Mouse (Mus musculus) MEL (cell line): ENCODE data around the gene Rbm5. TPM values are rescaled to one million over a fixed set of nuclear protein-coding genes. Genes with fewer than 3 reads are reported as not detected.

Experiments
- DNase-seq: peaks from one replicate; pipeline ENCODE4 v3.0.0; 2011; ENCODE audit warnings: low read depth, low spot score
- H3K27ac ChIP-seq: 2 replicates; pipeline ENCODE4 v1.5.1; 2012; ENCODE audit warnings: low read depth, mild to moderate bottlenecking, control low read depth, low read length, moderate library complexity; ENCODE audit not compliant: control insufficient read depth
- H3K27me3 ChIP-seq, 2 experiments: fragments of 150-350 bp in 1 of 2; sonication (generic) in 1 of 2; 2 replicates each; pipeline ENCODE4 v1.6.1; 2012; ENCODE audit warnings: low read length in 2 of 2, mild to moderate bottlenecking in 2 of 2, improper control_type of control experiment in 1 of 2, moderate library complexity in 1 of 2; ENCODE audit not compliant: insufficient read depth in 2 of 2, control insufficient read depth in 1 of 2
- H3K36me3 ChIP-seq, 2 experiments: 2 replicates each; pipeline ENCODE4 v1.6.1; 2012 to 2014; ENCODE audit warnings: low read length in 2 of 2, improper control_type of control experiment in 1 of 2, inconsistent platforms in 1 of 2, mild to moderate bottlenecking in 1 of 2; ENCODE audit not compliant: insufficient read depth in 2 of 2, control insufficient read depth in 1 of 2
- H3K4me1 ChIP-seq, 2 experiments: fragments of 150-350 bp in 1 of 2; sonication (generic) in 1 of 2; 2 replicates each; pipeline ENCODE4 v1.6.1; 2012; ENCODE audit warnings: low read length in 2 of 2, improper control_type of control experiment in 1 of 2, mild to moderate bottlenecking in 1 of 2; ENCODE audit not compliant: insufficient read depth in 2 of 2, control insufficient read depth in 1 of 2
- H3K4me3 ChIP-seq, 2 experiments: fragments of 150-350 bp in 1 of 2; sonication (generic) in 1 of 2; 2 replicates each; pipeline ENCODE4 v1.5.1; 2012; ENCODE audit warnings: low read depth in 2 of 2, low read length in 2 of 2, mild to moderate bottlenecking in 2 of 2, moderate library complexity in 2 of 2, control low read depth in 1 of 2, improper control_type of control experiment in 1 of 2; ENCODE audit not compliant: control insufficient read depth in 1 of 2, insufficient read depth in 1 of 2
- H3K79me2 ChIP-seq: 2 replicates; pipeline ENCODE4 v1.6.1; 2012; ENCODE audit warnings: mild to moderate bottlenecking, low read length, moderate library complexity; ENCODE audit not compliant: control insufficient read depth, poor library complexity, insufficient read depth
- H3K9ac ChIP-seq: 2 replicates; pipeline ENCODE4 v1.6.1; 2012; ENCODE audit warnings: low read depth, mild to moderate bottlenecking, control low read depth, low read length, moderate library complexity; ENCODE audit not compliant: control insufficient read depth, poor library complexity, severe bottlenecking
- H3K9me3 ChIP-seq: fragments of 150-350 bp; sonication (generic); replicated peaks from 2 replicates; pipeline ENCODE4 v1.6.1; 2012; ENCODE audit warnings: mild to moderate bottlenecking, low read length, improper control_type of control experiment, moderate library complexity; ENCODE audit not compliant: insufficient read depth
- CHD1 ChIP-seq: IDR thresholded peaks from 2 replicates; pipeline ENCODE4 v1.6.1; 2012; ENCODE audit warnings: low read depth, mild to moderate bottlenecking, inconsistent platforms, low read length, improper control_type of control experiment
- CTCF ChIP-seq, 3 experiments: IDR thresholded peaks in 2 of 3; conservative IDR thresholded peaks in 1 of 3; 2 replicates each; pipeline ENCODE4 v1.5.1; 2011 to 2012; ENCODE audit warnings: low read length in 3 of 3, low read depth in 2 of 3, mild to moderate bottlenecking in 2 of 3, improper control_type of control experiment in 1 of 3, inconsistent platforms in 1 of 3, mixed read lengths in 1 of 3, moderate library complexity in 1 of 3; ENCODE audit not compliant: control insufficient read depth in 1 of 3, insufficient read depth in 1 of 3, poor library complexity in 1 of 3, severe bottlenecking in 1 of 3
- ETS1 ChIP-seq: IDR thresholded peaks from 2 replicates; pipeline ENCODE4 v1.6.1; 2012; ENCODE audit warnings: low read depth, mild to moderate bottlenecking, inconsistent platforms, low read length, improper control_type of control experiment, moderate library complexity
- KAT2A ChIP-seq: conservative IDR thresholded peaks from 2 replicates; pipeline ENCODE4 v1.6.1; 2012; ENCODE audit warnings: low read depth, low read length, improper control_type of control experiment, inconsistent platforms
- MAX ChIP-seq: IDR thresholded peaks from 2 replicates; pipeline ENCODE4 v1.6.1; 2011; ENCODE audit warnings: low read length, improper control_type of control experiment
- MEF2A ChIP-seq: IDR thresholded peaks from 2 replicates; pipeline ENCODE4 v1.6.1; 2014; ENCODE audit warnings: low read depth, mild to moderate bottlenecking, inconsistent platforms, low read length, improper control_type of control experiment; ENCODE audit not compliant: poor library complexity, insufficient replicate concordance, severe bottlenecking; ENCODE audit errors: extremely low read depth
- MXI1 ChIP-seq: IDR thresholded peaks from 2 replicates; pipeline ENCODE4 v1.6.1; 2011; ENCODE audit warnings: mild to moderate bottlenecking, low read depth, low read length, improper control_type of control experiment
- NELFE ChIP-seq: IDR thresholded peaks from 2 replicates; pipeline ENCODE4 v1.6.1; 2011; ENCODE audit warnings: low read depth, low read length, improper control_type of control experiment
- POLR2AphosphoS2 ChIP-seq: IDR thresholded peaks from 2 replicates; pipeline ENCODE4 v1.6.1; 2011; ENCODE audit warnings: low read length, improper control_type of control experiment
- SMC3 ChIP-seq: IDR thresholded peaks from 2 replicates; pipeline ENCODE4 v1.6.1; 2011; ENCODE audit warnings: low read depth, low read length, improper control_type of control experiment
- UBTF ChIP-seq: IDR thresholded peaks from 2 replicates; pipeline ENCODE4 v1.6.1; 2012; ENCODE audit warnings: low read depth, mild to moderate bottlenecking, inconsistent platforms, low read length, improper control_type of control experiment, moderate library complexity, borderline replicate concordance; ENCODE audit not compliant: insufficient read depth
- USF2 ChIP-seq, 2 experiments: IDR thresholded peaks; 2 replicates each; pipeline ENCODE4 v1.6.1; 2011 to 2012; ENCODE audit warnings: improper control_type of control experiment in 2 of 2, low read length in 2 of 2, borderline replicate concordance in 1 of 2, inconsistent platforms in 1 of 2, low read depth in 1 of 2, mild to moderate bottlenecking in 1 of 2; ENCODE audit not compliant: insufficient read depth in 1 of 2
- ZKSCAN1 ChIP-seq: IDR thresholded peaks from 2 replicates; pipeline ENCODE4 v1.6.1; 2012; ENCODE audit warnings: low read depth, mild to moderate bottlenecking, inconsistent platforms, low read length, improper control_type of control experiment, moderate library complexity
- ZNF384 ChIP-seq: IDR thresholded peaks from 2 replicates; pipeline ENCODE4 v1.6.1; 2012; ENCODE audit warnings: low read depth, mild to moderate bottlenecking, inconsistent platforms, low read length, improper control_type of control experiment
- polyA plus RNA-seq, 2 experiments: library from polyadenylated mRNA; stranded (reverse) in 1 of 2; unstranded in 1 of 2; fragments of >175 nt in 1 of 2; fragments of >200 nt in 1 of 2; gene quantifications; 2 replicates each; pipeline versions ENCODE4 v1.2.1 to v1.2.4; 2012; ENCODE audit warnings: low replicate concordance in 2 of 2, low read depth in 1 of 2; ENCODE audit not compliant: insufficient read length in 2 of 2, insufficient read depth in 1 of 2, missing spikeins in 1 of 2
- total RNA-seq: library from RNA; depleted of rRNA; stranded (reverse); fragments of 300-350 nt; gene quantifications from 2 replicates; pipeline ENCODE4 v1.2.3, GENCODE M21; 2012

Gene Rbm5
- total and polyA plus RNA-seq, 3 experiments = 80.2 to 143 (median 125) TPM

DNA sequence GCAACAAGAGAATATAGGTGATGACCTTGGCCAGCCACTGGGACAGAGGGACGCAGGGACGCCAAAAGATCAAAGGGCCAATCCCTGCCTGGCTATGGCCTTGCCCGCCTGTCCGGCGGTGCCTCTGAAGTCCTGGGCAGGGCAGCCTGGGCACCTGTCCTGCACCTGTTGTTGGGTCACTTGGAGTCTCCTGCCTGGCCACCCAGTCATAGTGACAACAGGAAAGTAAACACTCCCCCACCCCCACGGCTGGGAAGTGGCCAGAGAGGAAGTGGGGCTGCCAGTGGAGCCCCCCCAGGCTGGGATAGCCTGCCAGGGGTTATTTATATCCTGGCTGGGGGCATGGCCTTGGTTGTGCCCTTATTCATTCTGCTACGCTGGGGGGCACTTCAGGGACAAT is 76.2 kb downstream of the Rbm5 start:
- Histone ChIP-seq H3K9me3 (no peaks in the 10 kb centered on the region), H3K27ac (no peak overlapping the region), H3K27me3 (peaks cover 3 to 6% of the 10 kb centered on the region in 2 experiments; a peak in 2 of 4 replicates), H3K4me1 (no peaks in the 10 kb centered on the region), H3K79me2 (no peaks in the 10 kb centered on the region), H3K36me3 (no peaks in the 10 kb centered on the region), H3K4me3 (no peak overlapping the region), H3K9ac (no peak overlapping the region)
- no peak for DNase-seq
- TF ChIP-seq KAT2A = no peak
- no peak for TF ChIP-seq NELFE
- no peak for TF ChIP-seq MXI1
- TF ChIP-seq MAX = no peak
- TF ChIP-seq MEF2A = no peak
- TF ChIP-seq USF2 (IDR thresholded peaks at IDR 0.05; ENCODE audit: borderline replicate concordance in 1 of 2, insufficient read depth in 1 of 2, low read depth in 1 of 2, low read length in 2 of 2) = no peak
- TF ChIP-seq, all 39 proteins: peak for 0

- Histone ChIP-seq H3K27ac (no peak overlapping the region), H3K79me2 (no peaks in the 10 kb centered on the region), H3K4me1 (no peaks in the 10 kb centered on the region), H3K9me3 (no peaks in the 10 kb centered on the region), H3K4me3 (no peak overlapping the region), H3K9ac (no peak overlapping the region), H3K36me3 (no peaks in the 10 kb centered on the region), H3K27me3 (peaks cover 4 to 5% of the 10 kb centered on the region in 2 experiments)
- no peak for TF ChIP-seq NELFE
- TF ChIP-seq SMC3 = peak; percentile 32
- peak in 1 of 3 experiments; percentile 31; a peak in 2 of 6 replicates for TF ChIP-seq CTCF (IDR thresholded peaks at IDR 0.05 in 2 of 3, conservative IDR thresholded peaks at IDR 0.05 in 1 of 3; ENCODE audit: control insufficient read depth in 1 of 3, insufficient read depth in 1 of 3, low read depth in 2 of 3, low read length in 3 of 3, poor library complexity in 1 of 3, severe bottlenecking in 1 of 3)
- no peak for DNase-seq
Observed at GRCm38 (mm10) chr9:107693433-107693987, 77.3 kb downstream of the Rbm5 start.

GRCm38 (mm10) chr9:107692785-107693184 is 78.0 kb downstream of the Rbm5 start:
- H3K27ac ChIP-seq = no peak overlapping the region
- H3K4me1 ChIP-seq = no peaks in the 10 kb centered on the region
- TF ChIP-seq ETS1 (no peak), ZKSCAN1 (no peak), CHD1 (no peak), POLR2AphosphoS2 (no peak), ZNF384 (no peak), UBTF (no peak)
- H3K9ac ChIP-seq = no peak overlapping the region
- H3K9me3 ChIP-seq = no peaks in the 10 kb centered on the region
- no peak for DNase-seq
- H3K4me3 ChIP-seq = no peak overlapping the region
- H3K36me3 ChIP-seq = no peaks in the 10 kb centered on the region
- H3K27me3 ChIP-seq = peaks cover 4 to 6% of the 10 kb centered on the region in 2 experiments
- H3K79me2 ChIP-seq = no peaks in the 10 kb centered on the region
